Mouse (Mus musculus): ENCODE measurements around the gene Rhbdd1. TPM values are rescaled to one million over a fixed set of nuclear protein-coding genes. Genes with fewer than 3 reads are reported as not detected.
A peak's percentile ranks its signal among the peaks of the same experiment; 100 is the strongest.

The Rhbdd1 gene
- polyA plus RNA-seq, 1 experiment from 2014 or later, result 11.2 TPM

DNA sequence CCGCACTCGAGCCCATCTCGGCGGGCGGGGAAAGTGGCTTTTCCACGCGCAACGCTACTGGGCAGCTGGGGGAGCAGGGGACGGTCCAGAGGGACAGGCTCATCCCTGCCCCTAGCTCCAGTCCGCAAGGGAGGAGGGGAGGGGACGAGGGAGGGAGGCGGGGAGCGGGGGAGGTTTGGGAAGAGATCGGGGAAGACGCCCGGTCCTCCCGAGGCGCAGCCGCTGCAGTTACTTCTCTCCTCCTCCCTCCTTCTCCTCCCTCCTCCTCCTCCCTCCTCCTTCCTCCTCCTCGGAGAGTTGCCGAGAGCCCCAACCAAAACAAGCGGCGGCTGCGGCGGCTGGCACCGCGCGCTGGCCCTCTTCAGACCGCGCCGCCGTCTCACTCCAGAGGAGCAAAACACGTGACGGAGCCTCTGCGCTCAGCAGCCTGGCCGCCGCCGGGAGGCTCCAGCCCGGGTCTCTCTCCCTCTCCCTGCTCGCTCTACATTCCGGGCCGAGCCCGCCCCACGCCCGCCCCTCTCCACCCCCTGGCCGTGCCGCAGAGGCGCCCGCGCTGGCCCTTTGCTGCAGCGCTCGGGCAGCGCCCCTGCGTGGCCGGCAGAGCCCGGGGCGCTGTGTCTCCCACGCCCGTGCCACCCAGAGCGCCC is 25.0 kb upstream of the Rhbdd1 start, which contains the start of gene Irs1:
Irs1 (minus strand) TSS at position 266 of the 647 bp plus-strand sequence.
- Histone ChIP-seq H3K9me3 (ENCODE audit: low read length) (no peaks in the 10 kb centered on the region), H3K36me3 (ENCODE audit: insufficient read depth, low read length) (peaks cover 16% of the 10 kb centered on the region), H3K4me2 (replicated peaks; ENCODE audit: low read depth, low read length) (peak within 1 kb of the TSS; percentile 94), H3K27me3 (ENCODE audit: insufficient read depth, low read length) (peaks cover 5% of the 10 kb centered on the region; the same call in 1 of the 2 replicates), H3K4me3 (ENCODE audit: low read length) (peak within 1 kb of the TSS; percentile 78), H3K27ac (ENCODE audit: low read length) (peak within 1 kb of the TSS; percentile 96), H3K9ac (replicated peaks; ENCODE audit: low read length) (peak within 1 kb of the TSS; percentile 86), H3K4me1 (ENCODE audit: insufficient read depth, low read length) (peaks cover 40% of the 10 kb centered on the region)
- WGBS, result 0% methylated on average over 53 of the region's 60 CpGs
- peak; percentile 93 for ATAC-seq (ENCODE audit: low FRiP score, low TSS enrichment)

DNA sequence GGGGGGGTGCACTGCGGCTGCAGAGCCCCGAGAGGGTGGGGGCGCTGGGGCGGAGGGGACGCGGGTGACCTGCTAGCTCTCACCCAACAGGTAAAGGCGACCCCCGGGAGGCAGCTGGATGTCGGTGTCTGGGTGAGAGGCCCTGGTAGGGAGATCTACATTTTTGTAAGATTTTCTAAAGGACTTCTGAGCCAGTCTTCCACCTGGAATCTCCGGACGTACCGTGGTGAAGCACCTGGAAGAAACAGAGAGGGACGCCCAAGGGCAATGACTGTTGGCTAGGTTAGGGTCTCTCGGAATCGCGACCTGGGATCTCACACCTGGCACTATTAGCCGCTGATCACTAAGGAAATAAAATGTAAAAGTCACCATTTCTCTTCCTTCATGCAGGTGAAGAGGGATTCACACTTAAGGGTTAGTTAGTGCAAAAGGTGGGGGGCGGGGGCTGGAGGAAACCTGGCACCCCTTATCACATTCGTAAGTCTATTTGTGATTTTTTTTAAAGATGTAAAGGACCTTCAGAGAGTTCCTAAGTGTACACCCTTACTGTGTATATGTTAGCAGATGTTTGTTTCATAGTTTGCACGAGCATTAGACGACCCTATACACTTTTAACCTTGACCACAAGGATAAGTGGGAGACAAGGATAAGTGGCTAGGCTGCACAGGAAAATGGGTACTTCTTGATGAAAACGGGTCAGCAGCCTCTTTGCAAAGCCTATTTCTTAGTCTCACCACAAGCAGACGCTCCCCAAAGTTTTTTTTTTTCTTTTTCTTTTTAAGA is 24.1 kb upstream of the Rhbdd1 start:
- Histone ChIP-seq H3K4me1 (ENCODE audit: insufficient read depth, low read length) (peaks cover 32% of the 10 kb centered on the region), H3K27ac (ENCODE audit: low read length) (peak overlapping the region; percentile 96), H3K27me3 (ENCODE audit: insufficient read depth, low read length) (peaks cover 8% of the 10 kb centered on the region; the same call in 1 of the 2 replicates), H3K9ac (replicated peaks; ENCODE audit: low read length) (peak overlapping the region; percentile 86), H3K4me2 (replicated peaks; ENCODE audit: low read depth, low read length) (peak overlapping the region; percentile 94), H3K36me3 (ENCODE audit: insufficient read depth, low read length) (peaks cover 16% of the 10 kb centered on the region), H3K9me3 (ENCODE audit: low read length) (no peaks in the 10 kb centered on the region), H3K4me3 (ENCODE audit: low read length) (peak overlapping the region; percentile 78)
- WGBS, result 1% methylated on average over 22 of the region's 23 CpGs
- ATAC-seq (ENCODE audit: low FRiP score, low TSS enrichment), result no peak; the same call in 1 of the 2 replicates

DNA sequence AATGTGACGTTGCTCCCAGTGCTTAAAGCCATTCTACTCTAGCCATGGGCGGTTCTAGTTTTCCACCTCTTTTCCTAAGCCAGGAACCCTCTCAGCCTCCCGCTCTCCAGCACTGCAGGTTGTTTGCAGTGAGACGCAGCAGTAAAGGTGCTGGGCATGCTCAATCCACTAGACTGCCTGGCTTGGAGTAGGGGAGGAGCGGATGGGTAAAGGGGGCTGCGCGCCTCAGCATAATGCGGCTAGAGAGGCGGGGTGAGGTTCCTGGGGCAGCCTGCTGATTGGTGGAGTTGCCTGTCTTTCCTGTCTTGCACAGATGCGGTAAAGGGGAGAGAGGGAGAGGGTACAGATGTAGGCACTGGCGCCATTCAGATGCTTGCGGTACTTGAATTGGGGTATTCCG is 23.5 kb upstream of the Rhbdd1 start:
- Histone ChIP-seq H3K27me3 (ENCODE audit: insufficient read depth, low read length) (peaks cover 9% of the 10 kb centered on the region; the same call in 1 of the 2 replicates), H3K9me3 (ENCODE audit: low read length) (no peaks in the 10 kb centered on the region), H3K4me3 (ENCODE audit: low read length) (peak overlapping the region; percentile 78), H3K4me2 (replicated peaks; ENCODE audit: low read depth, low read length) (peak overlapping the region; percentile 94), H3K9ac (replicated peaks; ENCODE audit: low read length) (peak overlapping the region; percentile 86), H3K4me1 (ENCODE audit: insufficient read depth, low read length) (peaks cover 26% of the 10 kb centered on the region), H3K36me3 (ENCODE audit: insufficient read depth, low read length) (peaks cover 14% of the 10 kb centered on the region), H3K27ac (ENCODE audit: low read length) (peak overlapping the region; percentile 53)
- peak; percentile 33 for ATAC-seq (ENCODE audit: low FRiP score, low TSS enrichment)
- under 1% methylated on average over 13 of the region's 13 CpGs for WGBS

DNA sequence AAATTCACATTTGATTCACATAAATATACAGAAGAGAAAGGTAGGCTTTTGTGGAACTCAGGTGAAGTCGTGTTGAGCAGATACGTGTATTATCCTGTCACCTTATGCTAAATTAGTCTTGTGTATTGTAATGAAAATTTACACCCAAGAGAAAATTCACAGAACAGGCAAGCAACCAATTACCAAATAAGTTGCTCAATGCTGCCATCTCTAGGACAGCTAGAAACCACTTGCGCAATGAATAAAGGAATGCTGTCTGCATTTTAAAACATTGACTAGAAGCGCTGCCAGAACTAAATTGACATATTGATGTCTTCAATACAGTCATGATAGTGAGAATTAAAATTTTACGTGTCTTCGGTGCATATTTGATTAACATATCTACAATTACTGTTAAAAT is 22.1 kb upstream of the Rhbdd1 start:
- H3K36me3 ChIP-seq (ENCODE audit: insufficient read depth, low read length), result peaks cover 1% of the 10 kb centered on the region; the same call in 1 of the 2 replicates
- no peak for ATAC-seq (ENCODE audit: low FRiP score, low TSS enrichment)
- 15% methylated on average over 6 of the region's 6 CpGs for WGBS
- no peak overlapping the region for H3K9ac ChIP-seq (replicated peaks; ENCODE audit: low read length)
- no peak overlapping the region for H3K4me3 ChIP-seq (ENCODE audit: low read length)
- no peaks in the 10 kb centered on the region for H3K9me3 ChIP-seq (ENCODE audit: low read length)
- peaks cover 9% of the 10 kb centered on the region; the same call in 1 of the 2 replicates for H3K27me3 ChIP-seq (ENCODE audit: insufficient read depth, low read length)
- H3K4me2 ChIP-seq (replicated peaks; ENCODE audit: low read depth, low read length), result no peak overlapping the region
- no peak overlapping the region for H3K27ac ChIP-seq (ENCODE audit: low read length)
- peaks cover 23% of the 10 kb centered on the region for H3K4me1 ChIP-seq (ENCODE audit: insufficient read depth, low read length)

DNA sequence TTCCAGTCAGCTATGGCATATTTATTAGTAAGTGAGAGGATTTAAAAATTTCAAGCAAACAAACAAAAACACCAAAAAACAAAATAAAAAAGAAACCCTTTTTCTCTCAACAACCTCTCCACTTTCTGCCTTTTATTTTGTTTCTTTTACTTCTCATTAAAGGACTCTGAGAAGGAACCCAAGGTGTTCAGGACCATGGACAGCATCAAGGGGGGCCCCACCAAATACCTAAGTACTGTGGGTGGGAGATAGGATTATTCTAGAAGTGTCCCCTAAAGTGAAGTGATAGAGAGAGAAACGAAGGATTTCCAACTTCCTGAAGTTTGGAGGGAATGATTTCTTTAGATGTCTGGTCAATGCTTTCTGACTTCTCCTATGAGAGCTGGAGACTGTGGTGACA is 17.7 kb upstream of the Rhbdd1 start:
- Histone ChIP-seq H3K27me3 (ENCODE audit: insufficient read depth, low read length) (0 out of 2 replicates have a peak, but pooled peaks cover 6% of the 10 kb centered on the region), H3K4me3 (ENCODE audit: low read length) (no peak overlapping the region), H3K9me3 (ENCODE audit: low read length) (no peaks in the 10 kb centered on the region), H3K4me2 (replicated peaks; ENCODE audit: low read depth, low read length) (no peak overlapping the region), H3K27ac (ENCODE audit: low read length) (no peak overlapping the region), H3K36me3 (ENCODE audit: insufficient read depth, low read length) (no peaks in the 10 kb centered on the region), H3K9ac (replicated peaks; ENCODE audit: low read length) (no peak overlapping the region), H3K4me1 (ENCODE audit: insufficient read depth, low read length) (no peaks in the 10 kb centered on the region)
- no peak for ATAC-seq (ENCODE audit: low FRiP score, low TSS enrichment)
- 25% methylated on average over 1 of the region's 1 CpGs for WGBS

DNA sequence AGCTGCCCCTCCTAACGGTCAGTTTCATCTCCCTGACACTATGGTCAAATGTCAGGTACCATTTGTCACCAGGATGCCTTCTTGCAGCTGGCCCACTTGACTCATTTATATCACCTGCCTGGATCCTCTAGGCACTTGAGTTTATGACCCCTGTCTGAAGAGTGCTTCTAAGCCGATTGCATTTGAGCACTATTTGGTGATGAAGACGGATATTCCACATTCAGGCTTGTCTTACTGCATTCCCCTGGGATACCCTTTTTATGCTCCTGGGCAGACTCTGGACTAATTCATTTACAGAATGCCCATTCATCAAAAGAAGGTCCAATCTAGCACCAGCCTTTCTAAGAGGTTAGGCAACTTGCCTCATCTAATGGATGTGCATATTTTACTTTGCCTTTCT is 11.8 kb upstream of the Rhbdd1 start:
- no peak overlapping the region for H3K4me3 ChIP-seq (ENCODE audit: low read length)
- no peaks in the 10 kb centered on the region for H3K36me3 ChIP-seq (ENCODE audit: insufficient read depth, low read length)
- no peaks in the 10 kb centered on the region for H3K9me3 ChIP-seq (ENCODE audit: low read length)
- ATAC-seq (ENCODE audit: low FRiP score, low TSS enrichment), result no peak
- 21% methylated on average over 3 of the region's 3 CpGs for WGBS
- H3K9ac ChIP-seq (replicated peaks; ENCODE audit: low read length), result no peak overlapping the region
- H3K27me3 ChIP-seq (ENCODE audit: insufficient read depth, low read length), result 0 out of 2 replicates have a peak, but pooled peaks cover 5% of the 10 kb centered on the region
- H3K4me2 ChIP-seq (replicated peaks; ENCODE audit: low read depth, low read length), result no peak overlapping the region
- no peaks in the 10 kb centered on the region for H3K4me1 ChIP-seq (ENCODE audit: insufficient read depth, low read length)
- H3K27ac ChIP-seq (ENCODE audit: low read length), result no peak overlapping the region

DNA sequence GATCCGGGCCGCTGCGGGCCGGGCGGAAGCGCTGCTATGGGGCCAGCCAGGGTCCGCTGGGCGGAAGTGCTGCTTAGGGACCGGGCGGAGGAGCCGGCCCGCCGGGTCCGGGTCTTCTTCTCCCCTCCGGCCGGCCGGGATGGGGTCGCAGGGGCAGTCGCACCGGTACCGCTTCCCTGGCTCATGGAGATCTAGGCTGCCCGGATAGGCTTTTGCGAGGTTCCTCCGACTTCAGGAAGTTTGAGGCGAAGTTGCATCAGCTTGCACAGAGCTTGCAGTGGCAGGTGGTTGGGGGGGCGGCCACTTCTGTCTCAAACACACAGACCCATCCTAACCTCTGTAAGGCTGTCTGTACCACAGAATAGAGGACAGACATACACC is 484 bp downstream of the Rhbdd1 start:
- Histone ChIP-seq H3K4me1 (ENCODE audit: insufficient read depth, low read length) (peaks cover 5% of the 10 kb centered on the region), H3K27me3 (ENCODE audit: insufficient read depth, low read length) (peaks cover 7% of the 10 kb centered on the region), H3K27ac (ENCODE audit: low read length) (peak overlapping the region; percentile 98), H3K4me3 (ENCODE audit: low read length) (peak overlapping the region; percentile 88), H3K9ac (replicated peaks; ENCODE audit: low read length) (peak overlapping the region; percentile 95), H3K36me3 (ENCODE audit: insufficient read depth, low read length) (no peaks in the 10 kb centered on the region), H3K4me2 (replicated peaks; ENCODE audit: low read depth, low read length) (peak overlapping the region; percentile 78), H3K9me3 (ENCODE audit: low read length) (no peaks in the 10 kb centered on the region)
- no peak for ATAC-seq (ENCODE audit: low FRiP score, low TSS enrichment)
- 0% methylated on average over 26 of the region's 26 CpGs for WGBS

DNA sequence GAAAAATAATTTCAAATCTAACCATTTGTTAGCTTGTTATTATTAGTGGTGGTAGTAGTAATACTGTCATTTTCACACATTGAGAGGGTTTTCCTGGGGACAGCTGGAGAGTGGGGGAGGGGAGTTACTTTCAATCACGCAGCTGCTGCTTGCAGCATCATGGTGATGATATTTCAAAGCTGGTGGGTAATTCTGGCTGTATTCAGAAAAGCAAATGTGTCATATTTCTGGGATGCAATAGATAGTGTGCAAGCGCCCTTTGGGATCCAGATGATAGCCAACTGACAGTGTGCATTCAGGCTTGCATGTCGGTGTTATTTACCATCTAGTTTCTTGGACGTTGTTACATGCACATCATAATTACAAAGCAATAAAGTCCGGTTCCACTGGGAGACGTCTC is 4.2 kb downstream of the Rhbdd1 start:
- no peak for ATAC-seq (ENCODE audit: low FRiP score, low TSS enrichment)
- Histone ChIP-seq H3K9me3 (ENCODE audit: low read length) (no peaks in the 10 kb centered on the region), H3K27me3 (ENCODE audit: insufficient read depth, low read length) (no peaks in the 10 kb centered on the region), H3K4me3 (ENCODE audit: low read length) (no peak overlapping the region), H3K9ac (replicated peaks; ENCODE audit: low read length) (no peak overlapping the region), H3K27ac (ENCODE audit: low read length) (no peak overlapping the region), H3K4me1 (ENCODE audit: insufficient read depth, low read length) (peaks cover 5% of the 10 kb centered on the region), H3K4me2 (replicated peaks; ENCODE audit: low read depth, low read length) (no peak overlapping the region), H3K36me3 (ENCODE audit: insufficient read depth, low read length) (no peaks in the 10 kb centered on the region)
- 71% methylated on average over 6 of the region's 6 CpGs for WGBS

DNA sequence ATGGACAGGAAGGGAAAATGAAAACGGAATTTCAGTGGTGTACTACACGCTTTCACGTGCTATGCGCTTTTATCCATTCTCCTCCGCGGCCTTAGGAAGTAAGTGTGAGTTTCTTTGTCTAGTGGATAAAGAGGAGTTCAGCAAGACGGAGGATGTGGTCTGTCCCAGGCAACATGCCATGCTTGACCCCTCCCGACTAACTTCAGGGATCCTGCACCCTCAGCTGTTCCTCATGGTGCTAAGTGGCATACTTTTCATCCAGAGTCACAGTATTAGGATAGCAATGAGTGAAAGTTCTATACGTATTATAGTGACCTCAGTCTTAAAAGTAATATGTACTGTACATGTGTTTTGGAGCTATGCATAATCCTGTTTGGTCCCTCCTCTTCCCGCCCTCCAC is 4.6 kb downstream of the Rhbdd1 start:
- Histone ChIP-seq H3K9me3 (ENCODE audit: low read length) (no peaks in the 10 kb centered on the region), H3K27me3 (ENCODE audit: insufficient read depth, low read length) (no peaks in the 10 kb centered on the region), H3K4me2 (replicated peaks; ENCODE audit: low read depth, low read length) (no peak overlapping the region), H3K27ac (ENCODE audit: low read length) (no peak overlapping the region), H3K4me1 (ENCODE audit: insufficient read depth, low read length) (peaks cover 5% of the 10 kb centered on the region), H3K9ac (replicated peaks; ENCODE audit: low read length) (no peak overlapping the region), H3K36me3 (ENCODE audit: insufficient read depth, low read length) (no peaks in the 10 kb centered on the region), H3K4me3 (ENCODE audit: low read length) (no peak overlapping the region)
- 89% methylated on average over 10 of the region's 10 CpGs for WGBS
- ATAC-seq (ENCODE audit: low FRiP score, low TSS enrichment), result no peak

DNA sequence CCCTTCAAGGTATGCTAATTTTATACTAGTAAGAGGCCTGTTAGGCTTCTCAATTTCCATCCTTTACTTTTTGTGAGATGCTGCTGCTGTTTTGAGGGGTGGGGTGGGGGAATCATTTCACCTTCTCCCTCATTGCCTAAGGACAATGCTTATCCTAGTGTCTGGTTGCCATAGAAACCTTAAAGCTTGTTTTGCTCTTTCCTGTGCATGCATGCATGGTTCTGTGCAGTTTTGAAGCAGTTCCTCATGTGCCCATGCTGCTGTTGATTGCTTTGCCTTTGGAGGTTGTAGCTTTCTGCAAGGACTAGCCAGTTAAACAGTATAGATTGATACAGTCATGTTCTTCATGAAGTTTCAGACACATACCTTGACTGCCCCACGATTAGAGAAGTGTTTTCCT is 5.2 kb downstream of the Rhbdd1 start:
- Histone ChIP-seq H3K9me3 (ENCODE audit: low read length) (no peaks in the 10 kb centered on the region), H3K36me3 (ENCODE audit: insufficient read depth, low read length) (no peaks in the 10 kb centered on the region), H3K27me3 (ENCODE audit: insufficient read depth, low read length) (no peaks in the 10 kb centered on the region), H3K4me3 (ENCODE audit: low read length) (no peak overlapping the region), H3K27ac (ENCODE audit: low read length) (no peak overlapping the region), H3K4me1 (ENCODE audit: insufficient read depth, low read length) (peaks cover 5% of the 10 kb centered on the region), H3K4me2 (replicated peaks; ENCODE audit: low read depth, low read length) (no peak overlapping the region), H3K9ac (replicated peaks; ENCODE audit: low read length) (no peak overlapping the region)
- no peak for ATAC-seq (ENCODE audit: low FRiP score, low TSS enrichment)
- 93% methylated on average over 1 of the region's 1 CpGs for WGBS
